Mouse (Mus musculus): Measurements from ENCODE around the gene Krtap3-2.

DNA sequence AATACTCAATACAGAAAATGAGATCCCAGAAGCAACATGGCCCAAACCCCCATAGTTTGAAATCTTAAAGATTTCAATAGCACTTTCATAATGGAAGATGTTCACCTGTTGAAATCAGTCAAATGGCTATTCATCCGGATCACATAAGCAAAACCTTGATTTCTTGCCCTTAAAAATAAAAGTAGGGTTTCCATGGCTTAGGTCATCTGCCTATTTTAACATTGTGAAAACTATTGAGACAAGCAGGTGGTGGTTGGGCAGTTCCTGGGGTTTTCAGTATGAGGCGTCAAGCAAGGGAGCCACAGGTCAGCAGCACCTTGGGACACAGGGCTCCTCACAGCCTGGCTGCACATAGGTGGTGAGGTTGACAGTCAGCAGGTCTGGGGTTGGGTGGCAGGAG, 458 bp downstream of the Krtap3-2 start:
- TF ChIP-seq POLR2A (IDR thresholded peaks at IDR 0.05; ENCODE audit: borderline replicate concordance, control insufficient read depth, low read depth, low read length): no peak
- no peak for TF ChIP-seq CTCF (IDR thresholded peaks at IDR 0.05; ENCODE audit: control insufficient read depth, insufficient read depth, low read length)
